Mouse (Mus musculus) cortical plate, adult 2 months (tissue): Measurements from ENCODE around the gene Gm26897.

Source experiments
- CTCF ChIP-seq: fragments of 200-500 bp; IDR thresholded peaks from 2 replicates; pipeline ENCODE4 v1.5.1; 2011; ENCODE audit warnings: mild to moderate bottlenecking, control low read depth, low read length; ENCODE audit not compliant: insufficient read depth; ENCODE audit errors: extremely low read depth
- POLR2A ChIP-seq: fragments of 200-500 bp; IDR thresholded peaks from 2 replicates; pipeline ENCODE4 v1.6.1; 2011; ENCODE audit warnings: mild to moderate bottlenecking, low read length, control low read depth; ENCODE audit not compliant: insufficient read depth; ENCODE audit errors: extremely low read depth

DNA sequence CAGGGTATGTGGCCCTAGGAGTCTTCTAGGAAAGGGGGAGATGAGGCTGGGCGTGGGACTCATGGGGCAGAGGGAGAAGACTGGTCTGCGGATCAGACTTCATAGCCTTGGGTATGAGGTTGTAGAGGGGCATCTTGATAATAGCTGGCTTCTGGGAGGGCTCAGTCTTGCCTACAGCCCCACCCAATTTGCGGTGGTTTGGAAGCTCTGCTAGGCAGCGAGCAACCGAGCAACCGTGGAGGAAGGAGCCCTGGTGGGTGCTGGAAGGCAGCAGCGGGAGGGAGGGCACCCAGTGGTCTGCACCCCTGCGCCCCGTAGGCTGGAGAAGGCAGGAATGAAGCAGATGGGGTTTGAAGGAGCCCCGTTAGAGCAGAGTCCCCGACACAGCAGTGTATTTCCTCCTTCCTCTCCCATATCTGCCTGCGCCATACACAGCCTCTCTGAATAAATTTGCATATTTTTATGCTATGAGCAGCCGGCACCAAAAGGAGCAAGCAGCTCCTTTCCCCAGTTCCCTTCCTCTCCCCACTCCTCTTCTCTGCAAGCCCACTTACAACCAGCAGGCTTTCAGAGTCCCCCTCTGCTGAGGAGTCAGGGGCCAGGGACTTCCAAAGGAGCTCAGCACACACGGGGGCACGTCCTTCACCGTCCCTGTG, 20.9 kb downstream of the Gm26897 start:
- TF ChIP-seq CTCF: no peak
- no peak for TF ChIP-seq POLR2A
